Mouse (Mus musculus) ES-E14 (cell line): Measurements from ENCODE around the gene Vdr. TPM values are rescaled to one million over a fixed set of nuclear protein-coding genes. Genes with fewer than 3 reads are reported as not detected.

ENCODE experiments used
- DNase-seq: peaks from one replicate; pipeline ENCODE4 v3.0.0-alpha.2; 2013; ENCODE audit warnings: low read depth, low spot score
- H3K27ac ChIP-seq: 2 replicates; pipeline ENCODE4 v1.5.1; 2012; ENCODE audit warnings: low read depth, mild to moderate bottlenecking, low read length, moderate library complexity, mixed read lengths; ENCODE audit not compliant: poor library complexity, insufficient read depth, severe bottlenecking
- H3K36me3 ChIP-seq: 2 replicates; pipeline ENCODE4 v1.6.1; 2012; ENCODE audit warnings: mild to moderate bottlenecking, low read length, moderate library complexity, mixed read lengths; ENCODE audit not compliant: control insufficient read depth, poor library complexity, insufficient read depth, severe bottlenecking
- H3K4me1 ChIP-seq, 2 experiments: fragments of 150-350 bp in 1 of 2; sonication (generic) in 1 of 2; 2 replicates each; pipeline ENCODE4 v1.6.1; 2012; ENCODE audit warnings: low read length in 2 of 2, mild to moderate bottlenecking in 1 of 2, mixed read lengths in 1 of 2; ENCODE audit not compliant: control insufficient read depth in 2 of 2, insufficient read depth in 2 of 2, poor library complexity in 1 of 2
- H3K4me3 ChIP-seq, 2 experiments: fragments of 150-350 bp in 1 of 2; sonication (generic) in 1 of 2; 2 replicates each; pipeline ENCODE4 v1.5.1; 2012; ENCODE audit warnings: low read length in 2 of 2, low read depth in 1 of 2, mild to moderate bottlenecking in 1 of 2, mixed read lengths in 1 of 2; ENCODE audit not compliant: insufficient read depth in 1 of 2, poor library complexity in 1 of 2, severe bottlenecking in 1 of 2
- H3K9ac ChIP-seq: 2 replicates; pipeline ENCODE4 v1.6.1; 2012; ENCODE audit warnings: low read depth, mild to moderate bottlenecking, low read length, mixed read lengths; ENCODE audit not compliant: poor library complexity, insufficient read depth, severe bottlenecking
- H3K9me3 ChIP-seq: fragments of 150-350 bp; sonication (generic); 2 replicates; pipeline ENCODE4 v1.6.1; 2012; ENCODE audit warnings: low read depth, mild to moderate bottlenecking, low read length; ENCODE audit not compliant: control insufficient read depth, insufficient read depth
- CHD2 ChIP-seq: IDR thresholded peaks from 2 replicates; pipeline ENCODE4 v1.6.1; 2014; ENCODE audit warnings: mild to moderate bottlenecking, low read depth, low read length, inconsistent platforms
- HCFC1 ChIP-seq: IDR thresholded peaks from 2 replicates; pipeline ENCODE4 v1.6.1; 2012; ENCODE audit warnings: low read length, inconsistent platforms, borderline replicate concordance; ENCODE audit not compliant: insufficient read depth
- MAFK ChIP-seq: IDR thresholded peaks from 2 replicates; pipeline ENCODE4 v1.6.1; 2014; ENCODE audit warnings: mild to moderate bottlenecking, low read depth, low read length, inconsistent platforms; ENCODE audit not compliant: insufficient read depth
- ZC3H11A ChIP-seq: IDR thresholded peaks from 2 replicates; pipeline ENCODE4 v1.6.1; 2012; ENCODE audit warnings: low read depth, mild to moderate bottlenecking, inconsistent platforms, low read length, borderline replicate concordance
- ZNF384 ChIP-seq: IDR thresholded peaks from 2 replicates; pipeline ENCODE4 v1.6.1; 2012; ENCODE audit warnings: low read depth, low read length, inconsistent platforms
- in situ Hi-C, 2 experiments: fragments of 600-800 bp; cut with MboI; formaldehyde crosslinking; loops; one replicate each; pipeline ENCODE4 v1.15.1; 2025; ENCODE audit warnings: low sequenced_read_pairs in 2 of 2, inconsistent platforms in 1 of 2; ENCODE audit not compliant: unreplicated experiment in 2 of 2
- total RNA-seq: library from RNA; depleted of rRNA; stranded (reverse); fragments of 300-350 nt; gene quantifications from 2 replicates; pipeline ENCODE4 v1.2.3, GENCODE M21; 2012

Vdr gene
- total RNA-seq, 1 experiment, result 0.22 TPM

DNA sequence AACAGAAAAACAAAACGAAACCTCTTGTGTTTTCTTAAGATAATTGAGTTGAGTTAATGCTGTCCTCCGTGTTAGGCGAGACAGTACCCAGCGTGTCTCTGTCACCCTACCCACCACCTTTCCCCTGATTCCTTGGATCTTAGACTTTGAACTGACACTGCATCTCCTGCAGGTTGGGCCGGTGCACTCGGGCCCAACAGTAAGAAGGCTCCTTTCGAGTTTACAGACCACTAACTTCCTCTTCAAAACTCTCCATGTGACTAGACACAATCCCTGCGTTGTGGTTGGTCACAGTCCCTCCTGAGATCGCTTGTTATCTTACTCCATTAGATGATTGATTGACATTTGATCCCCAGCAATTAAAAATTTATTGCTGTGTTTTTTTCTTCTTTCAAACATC lies 7.6 kb upstream of the Vdr start:
- in situ Hi-C loops, result no loop called here
- no peak overlapping the region for H3K27ac ChIP-seq
- no peak overlapping the region for H3K9ac ChIP-seq
- H3K36me3 ChIP-seq, result no peaks in the 10 kb centered on the region
- DNase-seq, result no peak
- TF ChIP-seq MAFK, result no peak
- TF ChIP-seq ZC3H11A, result no peak
- no peak for TF ChIP-seq CHD2
- TF ChIP-seq ZNF384, result no peak
- no peak for TF ChIP-seq HCFC1
- no peaks in the 10 kb centered on the region for H3K4me1 ChIP-seq
- H3K4me3 ChIP-seq, result no peak overlapping the region
- no peaks in the 10 kb centered on the region for H3K9me3 ChIP-seq

- DNase-seq, result no peak
- TF ChIP-seq HCFC1 (no peak), ZNF384 (no peak), CHD2 (no peak), ZC3H11A (no peak)
- Histone ChIP-seq H3K36me3 (no peaks in the 10 kb centered on the region), H3K9ac (no peak overlapping the region), H3K27ac (no peak overlapping the region), H3K9me3 (no peaks in the 10 kb centered on the region), H3K4me1 (no peaks in the 10 kb centered on the region), H3K4me3 (no peak overlapping the region)
- in situ Hi-C loops, result no loop called here
These were observed 3.9 kb upstream of the Vdr start for GRCm38 (mm10) chr15:97914331-97914747.

DNA sequence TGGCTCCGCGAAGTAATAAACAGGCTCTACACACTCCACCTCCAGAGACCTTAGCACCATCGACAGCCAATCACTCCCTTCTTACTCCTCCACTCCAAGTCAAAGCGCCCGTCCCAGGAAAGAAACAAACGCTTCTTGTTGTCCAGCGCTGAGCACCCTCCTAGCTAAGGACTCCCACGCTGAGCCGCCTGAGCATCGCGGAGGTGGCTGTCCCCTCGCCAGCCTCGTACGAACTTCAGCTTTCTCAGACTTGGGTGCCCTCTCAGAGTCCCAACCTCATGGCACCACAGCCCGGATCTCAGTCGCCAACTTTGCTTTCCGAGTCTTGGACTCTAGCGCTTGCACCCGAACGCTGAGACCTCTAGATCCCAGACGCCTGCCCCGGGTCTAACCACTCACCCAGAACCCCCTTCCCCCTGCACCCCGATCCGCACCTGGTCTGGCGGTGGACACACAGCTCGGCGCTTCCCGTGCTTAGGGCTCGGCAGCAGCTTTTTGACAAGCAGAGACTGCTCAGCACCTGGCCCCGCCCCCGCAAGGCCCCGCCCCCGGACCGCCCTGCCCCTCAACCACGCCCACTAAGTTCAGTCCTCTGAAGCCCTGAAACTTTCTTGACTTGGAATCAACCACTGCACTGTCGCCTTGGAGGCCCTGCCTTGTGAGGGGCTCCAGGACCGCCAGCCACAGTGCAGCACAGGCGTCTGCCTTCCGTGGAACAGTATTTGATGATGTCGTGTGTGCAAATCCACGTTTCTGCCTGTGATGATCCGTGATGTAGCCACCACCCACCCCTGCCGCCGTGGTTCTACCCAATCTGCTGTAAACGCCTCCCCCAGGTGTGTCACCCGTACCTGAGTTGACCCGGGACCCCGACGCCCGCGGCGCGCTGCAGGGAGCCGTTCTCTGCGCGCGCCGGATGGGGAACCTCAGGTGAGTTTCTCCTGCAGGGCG lies 2.4 kb downstream of the Vdr start:
- in situ Hi-C loops, result no loop called here
- no peaks in the 10 kb centered on the region for H3K9me3 ChIP-seq
- no peaks in the 10 kb centered on the region for H3K36me3 ChIP-seq
- H3K27ac ChIP-seq, result no peak overlapping the region
- DNase-seq, result peak; percentile 60
- H3K4me3 ChIP-seq, result peak overlapping the region; percentile 70 to 77
- TF ChIP-seq HCFC1 (no peak), MAFK (no peak), ZNF384 (no peak), ZC3H11A (no peak), CHD2 (no peak)
- H3K4me1 ChIP-seq, result no peaks in the 10 kb centered on the region; a peak in 1 of 4 replicates
- H3K9ac ChIP-seq, result peak overlapping the region; percentile 55; the same call in 1 of the 2 replicates

DNA sequence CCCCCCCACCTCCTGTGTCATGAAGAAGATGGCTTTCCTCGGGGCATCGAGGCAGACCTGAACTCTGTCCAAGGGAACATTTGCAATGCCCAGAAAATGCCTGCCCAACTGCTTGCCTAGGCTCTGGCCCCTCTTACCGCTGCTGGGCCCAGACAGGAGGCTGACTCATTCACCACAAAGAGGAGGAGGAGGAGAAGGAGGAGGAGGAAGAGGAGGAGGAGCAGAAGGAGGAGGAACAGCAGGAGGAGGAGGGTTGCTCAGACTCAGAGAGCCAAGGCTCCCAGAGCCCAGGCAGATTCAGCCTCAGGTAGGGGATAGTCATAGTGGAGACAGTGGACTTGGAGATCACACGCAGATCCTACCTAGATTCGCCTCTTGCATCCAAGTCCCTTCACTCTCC lies 3.2 kb downstream of the Vdr start:
- TF ChIP-seq ZC3H11A (no peak), ZNF384 (no peak), CHD2 (no peak), MAFK (no peak), HCFC1 (no peak)
- H3K27ac ChIP-seq, result no peak overlapping the region
- no peak overlapping the region for H3K9ac ChIP-seq
- no peaks in the 10 kb centered on the region for H3K36me3 ChIP-seq
- no peak overlapping the region; a peak in 1 of 4 replicates for H3K4me3 ChIP-seq
- no peaks in the 10 kb centered on the region for H3K9me3 ChIP-seq
- H3K4me1 ChIP-seq, result no peaks in the 10 kb centered on the region; a peak in 1 of 4 replicates
- no peak for DNase-seq
- in situ Hi-C loops, result no loop called here
